Mouse (Mus musculus): ENCODE measurements around the gene Olah.

DNA sequence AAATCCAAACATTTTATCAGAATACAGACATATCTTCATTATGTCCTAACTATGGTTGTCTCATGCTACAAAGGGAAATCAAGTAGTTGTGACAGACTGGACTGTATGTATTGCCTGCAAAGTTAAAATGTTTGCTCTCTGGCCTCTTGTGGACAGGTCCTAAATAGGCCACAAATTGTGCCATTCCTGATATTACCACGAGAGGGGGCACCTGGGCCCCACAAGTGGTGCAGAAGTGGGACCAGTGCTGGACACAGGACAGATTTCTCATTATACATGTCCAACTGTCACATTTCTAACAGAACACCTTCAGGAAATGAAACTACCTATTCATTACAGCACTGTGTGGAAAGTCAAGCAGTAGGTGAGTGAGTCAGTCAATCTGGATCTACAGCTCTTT is 69.7 kb downstream of the Olah start:
- peak; percentile 81 for TF ChIP-seq CTCF (IDR thresholded peaks at IDR 0.05; ENCODE audit: low read depth)
- no peak for TF ChIP-seq EP300 (IDR thresholded peaks at IDR 0.05; ENCODE audit: low read depth)

All from liver, postnatal 0 days (tissue).